Mouse (Mus musculus) left cerebral cortex, postnatal 14 days (tissue): ENCODE results near the gene Tbx3. TPM values are rescaled to one million over a fixed set of nuclear protein-coding genes. Genes with fewer than 3 reads are reported as not detected.

Experiments used
- DNase-seq, 2 experiments: peaks; one replicate each; pipeline ENCODE4 v3.0.0; 2021 to 2022; ENCODE audit warnings: low spot score in 2 of 2, mixed read lengths in 1 of 2
- intact Hi-C: fragments of 180-260 bp; cut with DNase I; formaldehyde crosslinking; loops from one replicate; pipeline ENCODE4 v1.15.1; 2025
- total RNA-seq, 2 experiments: library from RNA; stranded (reverse); gene quantifications; 2 replicates each; pipeline ENCODE4 v1.2.3; 2021

Gene Tbx3
- total RNA-seq, 2 experiments from 2014 or later: 3.6 to 5.0 TPM

- intact Hi-C loops: loop anchor here (5.0 kb wide), 3 partner anchors 168 to 797 kb away; partner anchors contain the start of gene Lhx5
- no peak for DNase-seq
These were observed 3.5 kb downstream of the Tbx3 start for GRCm38 (mm10) chr5:119673716-119674605.

GRCm38 (mm10) chr5:119674606-119675330 lies 4.3 kb downstream of the Tbx3 start:
- intact Hi-C loops: loop anchor here (5.0 kb wide), 3 partner anchors 168 to 797 kb away; partner anchors contain the start of gene Lhx5

GRCm38 (mm10) chr5:119676245-119676644 lies 5.8 kb downstream of the Tbx3 start:
- DNase-seq: no peak
- intact Hi-C loops: no loop called here

More at GRCm38 (mm10) chr5:119674606-119675330, 4.3 kb downstream of the Tbx3 start:
- DNase-seq: no peak

- intact Hi-C loops: no loop called here
- no peak for DNase-seq
These were observed 8.0 kb downstream of the Tbx3 start for GRCm38 (mm10) chr5:119678516-119678915.

- no peak for DNase-seq
- intact Hi-C loops: no loop called here
These were observed 8.6 kb downstream of the Tbx3 start for GRCm38 (mm10) chr5:119679084-119679483.

GRCm38 (mm10) chr5:119679614-119680328 lies 9.3 kb downstream of the Tbx3 start:
- no peak for DNase-seq
- intact Hi-C loops: loop anchor here (10.0 kb wide), 1 partner anchor 125 kb away; no protein-coding TSS in a partner anchor

- no peak for DNase-seq
- intact Hi-C loops: loop anchor here (10.0 kb wide), 1 partner anchor 124 kb away; no protein-coding TSS in a partner anchor
These were observed 10.0 kb downstream of the Tbx3 start for GRCm38 (mm10) chr5:119680329-119681010.

- intact Hi-C loops: loop anchor here (10.0 kb wide), 1 partner anchor 124 kb away; no protein-coding TSS in a partner anchor
- DNase-seq: no peak
These were observed 10.8 kb downstream of the Tbx3 start for GRCm38 (mm10) chr5:119681011-119681832.

GRCm38 (mm10) chr5:119681833-119682210 lies 11.4 kb downstream of the Tbx3 start:
- intact Hi-C loops: loop anchor here (10.0 kb wide), 1 partner anchor 123 kb away; no protein-coding TSS in a partner anchor

GRCm38 (mm10) chr5:119682646-119683515 lies 12.4 kb downstream of the Tbx3 start:
- intact Hi-C loops: loop anchor here (10.0 kb wide), 1 partner anchor 122 kb away; no protein-coding TSS in a partner anchor
- no peak for DNase-seq

More at GRCm38 (mm10) chr5:119681833-119682210, 11.4 kb downstream of the Tbx3 start:
- no peak for DNase-seq

GRCm38 (mm10) chr5:119683861-119684260 lies 13.4 kb downstream of the Tbx3 start:
- intact Hi-C loops: loop anchor here (10.0 kb wide), 1 partner anchor 121 kb away; no protein-coding TSS in a partner anchor

GRCm38 (mm10) chr5:119684701-119685391 lies 14.4 kb downstream of the Tbx3 start:
- DNase-seq: no peak
- intact Hi-C loops: loop anchor here (10.0 kb wide), 1 partner anchor 120 kb away; no protein-coding TSS in a partner anchor

More at GRCm38 (mm10) chr5:119683861-119684260, 13.4 kb downstream of the Tbx3 start:
- DNase-seq: no peak

GRCm38 (mm10) chr5:119685446-119686198 lies 15.2 kb downstream of the Tbx3 start:
- no peak for DNase-seq
- intact Hi-C loops: loop anchor here (2.0 to 10.0 kb wide), 2 partner anchors 119 to 807 kb away; no protein-coding TSS in a partner anchor

- DNase-seq: no peak
- intact Hi-C loops: loop anchor here (2.0 to 10.0 kb wide), 2 partner anchors 118 to 808 kb away; no protein-coding TSS in a partner anchor
These were observed 15.9 kb downstream of the Tbx3 start for GRCm38 (mm10) chr5:119686199-119686964.
